Comparison of ENCODE assay signal across 21 mouse cellular contexts in the genomic region with DNA sequence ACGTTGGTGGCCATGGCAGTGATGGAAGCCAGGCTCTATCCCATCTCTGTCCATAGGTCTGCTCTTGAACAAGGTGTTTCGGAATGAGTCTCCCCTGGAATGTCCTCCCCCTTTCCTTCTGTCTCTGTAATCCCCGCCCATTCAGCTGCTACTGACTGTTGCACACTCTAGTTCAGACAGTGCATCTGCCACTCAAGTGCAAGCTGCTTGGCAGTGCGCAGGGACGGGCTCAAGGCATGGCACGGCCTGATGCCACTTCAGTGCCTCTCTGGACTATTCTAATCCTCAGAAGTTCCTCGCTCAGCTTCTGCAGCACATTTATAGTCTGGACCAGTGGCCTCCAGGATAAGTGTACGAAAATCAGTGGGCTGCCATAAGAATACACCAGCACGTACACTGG. TPM values are rescaled to one million over a fixed set of nuclear protein-coding genes. Genes with fewer than 3 reads are reported as not detected.
DNase-seq lines count a peak whose midpoint lies in the region; ATAC-seq and TF ChIP-seq lines count a peak whose summit lies in the region.
"Had no signal": no experiment of that assay in that cellular context is flagged by ENCODE, and none has a peak within 500 bp of the region (broad histone marks: within the 10 kb centered on the region; RNA-seq: fewer than 3 reads in every experiment).

No protein-coding gene starts in this region.

- TF ChIP-seq CTCF in brain, embryonic 14.5 days (IDR thresholded peaks at IDR 0.05; ENCODE audit: borderline replicate concordance, extremely low read depth, insufficient read depth, insufficient read length) = no peak

- ATAC-seq in cerebellum, adult (ENCODE audit: insufficient number of reproducible peaks, low FRiP score, low TSS enrichment) = no peak
- ATAC-seq: forebrain, embryonic 15.5 days; inflammation-experienced regulatory T-cells, adult 6 months; lung, postnatal 0 days had no signal

- TF ChIP-seq POLR2A in brain, embryonic 14.5 days (IDR thresholded peaks at IDR 0.05; ENCODE audit: borderline replicate concordance, extremely low read depth, insufficient read depth, insufficient read length, poor library complexity, severe bottlenecking) = no peak

- intact Hi-C loops in left cerebral cortex, postnatal 4 days (cut with DNase I) = no loop called here
- intact Hi-C loops in left cerebral cortex, postnatal 10 days (cut with DNase I) = no loop called here

- peak; percentile 43 to 56 for DNase-seq in cerebellum, postnatal 14 days
- DNase-seq in gastrocnemius, postnatal 10 days = peak; percentile 34
- DNase-seq in gastrocnemius, adult 18-20 months (ENCODE audit: low spot score) = no peak
- DNase-seq in left cerebral cortex, postnatal 4 days = peak; percentile 45
- no peak for DNase-seq in left cerebral cortex, postnatal 10 days (ENCODE audit: extremely low spot score in 1 of 2, low spot score in 2 of 2)
- DNase-seq in brain, embryonic 14.5 days (ENCODE audit: low read depth) = peak; percentile 32
- DNase-seq: adrenal gland, adult 8-10 months; cerebellum, adult 11 months; cerebellum, adult 9-10 months; kidney, adult 11 months; kidney, postnatal 14 days; layer of hippocampus, adult 9-11 months; lung, postnatal 4 days; right cerebral cortex, postnatal 4 days; thymus, adult 18-20 months; thymus, postnatal 25 days had no signal

RNA-seq across cellular contexts. Expression of a gene that starts 52.3 kb away (rescaled TPM):
- total RNA-seq in gastrocnemius, postnatal 10 days (2021) = 10 to 100 TPM; 31.3 to 40.4 TPM
- total RNA-seq in gastrocnemius, adult 18-20 months (2021) = 1 to 10 TPM; 2.3 to 2.6 TPM
- 10 to 100 TPM; 42.9 to 44.1 TPM for total RNA-seq in left cerebral cortex, postnatal 4 days (2021)
- 10 to 100 TPM; 49.3 to 54.6 TPM for total RNA-seq in left cerebral cortex, postnatal 10 days (2021)
- 21.5 and 33.5 TPM in 2 replicates for polyA plus RNA-seq in brain, embryonic 14.5 days (2012; rRNA removed)
- polyA plus RNA-seq: G1E had no signal

Comparison
In these comparisons a context has a peak if more than half of its experiments do, and no peak if none do; other contexts are left out.
1. DNase-seq: peak in cerebellum, postnatal 14 days (2 of 2), gastrocnemius, postnatal 10 days (single experiment), left cerebral cortex, postnatal 4 days (single experiment) and brain, embryonic 14.5 days (single experiment); none in gastrocnemius, adult 18-20 months (single experiment) and left cerebral cortex, postnatal 10 days (0 of 2).
2. RNA of a gene that starts 52.3 kb away (total RNA-seq): 49.3 to 54.6 TPM in left cerebral cortex, postnatal 10 days, 42.9 to 44.1 TPM in left cerebral cortex, postnatal 4 days and 31.3 to 40.4 TPM in gastrocnemius, postnatal 10 days; 2.3 to 2.6 TPM in gastrocnemius, adult 18-20 months; every median in the first group is over 4 times any median in the second.